Mouse (Mus musculus): Measurements from ENCODE around the gene Tssk6. TPM values are rescaled to one million over a fixed set of nuclear protein-coding genes. Genes with fewer than 3 reads are reported as not detected.

Tssk6 gene
- polyA plus RNA-seq (2016; fragmentation: Nextera tagmentation; extraction: Ambion mirVana): 5.1 and 5.3 TPM in 2 replicates

DNA sequence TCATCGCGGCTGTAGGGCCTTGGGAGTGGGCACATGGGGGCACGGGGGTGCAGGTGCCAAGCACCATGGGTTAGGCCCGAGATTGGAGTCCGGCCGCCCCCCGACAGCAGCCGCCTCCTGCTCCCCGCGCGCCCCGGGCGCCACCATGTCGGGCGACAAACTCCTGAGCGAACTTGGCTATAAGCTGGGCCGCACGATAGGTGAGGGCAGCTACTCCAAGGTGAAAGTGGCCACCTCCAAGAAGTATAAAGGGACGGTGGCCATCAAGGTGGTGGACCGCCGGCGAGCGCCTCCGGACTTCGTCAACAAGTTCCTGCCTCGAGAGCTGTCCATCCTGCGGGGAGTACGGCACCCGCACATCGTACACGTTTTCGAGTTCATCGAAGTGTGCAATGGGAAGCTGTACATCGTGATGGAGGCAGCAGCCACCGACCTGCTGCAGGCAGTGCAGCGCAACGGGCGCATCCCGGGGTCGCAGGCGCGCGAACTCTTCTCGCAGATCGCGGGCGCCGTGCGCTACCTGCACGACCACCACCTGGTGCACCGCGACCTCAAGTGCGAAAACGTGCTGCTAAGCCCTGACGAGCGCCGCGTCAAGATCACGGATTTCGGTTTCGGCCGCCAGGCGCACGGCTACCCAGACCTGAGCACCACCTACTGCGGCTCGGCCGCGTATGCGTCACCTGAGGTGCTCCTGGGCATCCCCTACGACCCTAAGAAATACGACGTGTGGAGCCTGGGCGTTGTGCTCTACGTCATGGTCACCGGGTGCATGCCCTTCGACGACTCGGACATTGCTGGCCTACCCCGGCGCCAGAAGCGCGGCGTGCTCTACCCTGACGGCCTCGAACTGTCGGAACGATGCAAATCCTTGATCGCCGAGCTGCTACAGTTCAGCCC lies at the start of gene Tssk6, which contains the start of the genes Ndufa13 and Yjefn3:
Tssk6 (plus strand) TSS at position 22 of the 900 bp plus-strand sequence.
Ndufa13 (minus strand) TSS at position 396 of the 900 bp plus-strand sequence.
Yjefn3 (minus strand) TSS at position 550 of the 900 bp plus-strand sequence.
- Histone ChIP-seq H3K27me3 (ENCODE audit: poor library complexity, severe bottlenecking) (no peaks in the 10 kb centered on the region), H3K4me1 (peaks cover 65% of the 10 kb centered on the region), H3K36me3 (replicated peaks) (peaks cover 31% of the 10 kb centered on the region), H3K27ac (peak within 1 kb of the TSS; percentile 97), H3K9me3 (no peaks in the 10 kb centered on the region), H3K4me3 (peak within 1 kb of the TSS; percentile 81)
- 6% methylated on average over 89 of the region's 89 CpGs for WGBS
- DNase-seq (ENCODE audit: extremely low spot score, low spot score): no peak

DNA sequence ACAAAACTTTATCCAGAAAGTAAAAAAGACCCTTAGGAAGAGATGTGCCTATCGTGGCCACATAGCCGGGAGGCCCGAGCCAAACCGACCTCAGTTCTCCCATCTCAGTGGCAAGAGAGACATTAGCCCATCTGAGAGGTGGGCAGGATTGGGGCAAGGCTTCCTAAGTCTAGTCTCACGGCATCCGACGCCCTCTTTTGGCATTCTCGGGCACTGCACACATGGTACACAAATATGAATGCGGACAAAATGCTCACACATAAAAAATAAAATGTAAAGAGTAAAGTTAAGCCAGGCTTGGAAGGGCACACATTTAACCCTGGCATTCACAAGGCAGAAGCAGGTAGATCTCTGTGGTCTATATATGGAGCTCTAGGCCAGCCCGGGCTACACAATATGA lies 48.1 kb upstream of the Tssk6 start:
- 92% methylated on average over 10 of the region's 10 CpGs for WGBS
- DNase-seq (ENCODE audit: extremely low spot score, low spot score): no peak
- Histone ChIP-seq H3K36me3 (replicated peaks) (peaks cover 43% of the 10 kb centered on the region), H3K4me3 (no peak overlapping the region), H3K4me1 (no peaks in the 10 kb centered on the region), H3K27me3 (ENCODE audit: poor library complexity, severe bottlenecking) (no peaks in the 10 kb centered on the region), H3K9me3 (no peaks in the 10 kb centered on the region; the same call in 1 of the 2 replicates), H3K27ac (no peak overlapping the region)

- H3K36me3 ChIP-seq (replicated peaks): peaks cover 61% of the 10 kb centered on the region
Measured at GRCm38 (mm10) chr8:69860807-69861206, 41.2 kb upstream of the Tssk6 start.

GRCm38 (mm10) chr8:69861251-69861650 lies 40.7 kb upstream of the Tssk6 start:
- H3K27ac ChIP-seq: no peak overlapping the region
- H3K4me1 ChIP-seq: no peaks in the 10 kb centered on the region
- DNase-seq (ENCODE audit: extremely low spot score, low spot score): no peak
- no peaks in the 10 kb centered on the region for H3K9me3 ChIP-seq
- no peaks in the 10 kb centered on the region for H3K27me3 ChIP-seq (ENCODE audit: poor library complexity, severe bottlenecking)
- H3K36me3 ChIP-seq (replicated peaks): peaks cover 61% of the 10 kb centered on the region
- WGBS: 78% methylated on average over 2 of the region's 2 CpGs
- no peak overlapping the region for H3K4me3 ChIP-seq

More at GRCm38 (mm10) chr8:69860807-69861206, 41.2 kb upstream of the Tssk6 start:
- 56% methylated on average over 4 of the region's 4 CpGs for WGBS
- Histone ChIP-seq H3K4me3 (no peak overlapping the region), H3K27me3 (ENCODE audit: poor library complexity, severe bottlenecking) (no peaks in the 10 kb centered on the region), H3K27ac (no peak overlapping the region), H3K9me3 (no peaks in the 10 kb centered on the region), H3K4me1 (no peaks in the 10 kb centered on the region)
- DNase-seq (ENCODE audit: extremely low spot score, low spot score): no peak

DNA sequence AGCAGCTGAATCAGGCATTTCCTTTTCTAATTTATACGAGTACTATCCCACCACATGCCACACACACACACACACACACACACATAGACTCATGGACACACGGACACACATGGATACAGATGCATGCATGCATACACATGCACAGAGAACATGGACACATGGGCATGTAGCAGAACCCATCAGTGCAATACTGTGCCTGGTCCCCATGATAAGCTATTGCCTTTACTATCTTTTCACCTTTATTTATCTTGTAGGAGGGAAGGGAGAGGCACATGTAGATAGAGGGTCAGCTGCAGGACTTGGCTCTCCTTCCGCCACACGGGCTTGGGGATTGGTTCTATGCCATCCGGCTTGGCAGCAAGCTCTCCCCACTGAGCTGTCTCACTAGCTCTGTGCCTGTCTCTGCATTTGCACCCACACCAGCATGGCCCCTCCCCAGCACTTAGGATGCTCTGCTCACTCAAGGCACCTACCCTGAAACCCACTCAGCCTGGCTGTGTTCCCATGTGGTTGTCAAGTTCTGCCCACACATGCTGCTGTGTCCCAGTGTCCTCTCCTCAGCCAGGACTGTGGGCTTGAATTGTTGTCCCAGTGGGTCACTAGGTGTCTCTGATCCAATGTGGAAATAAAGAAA lies 38.5 kb upstream of the Tssk6 start:
- WGBS: 90% methylated on average over 5 of the region's 5 CpGs
- Histone ChIP-seq H3K4me1 (no peaks in the 10 kb centered on the region), H3K36me3 (replicated peaks) (peaks cover 62% of the 10 kb centered on the region), H3K9me3 (no peaks in the 10 kb centered on the region), H3K27me3 (ENCODE audit: poor library complexity, severe bottlenecking) (no peaks in the 10 kb centered on the region), H3K27ac (no peak overlapping the region), H3K4me3 (no peak overlapping the region)
- no peak for DNase-seq (ENCODE audit: extremely low spot score, low spot score)

- no peaks in the 10 kb centered on the region for H3K9me3 ChIP-seq
- no peak overlapping the region for H3K4me3 ChIP-seq
- WGBS: 79% methylated on average over 5 of the region's 5 CpGs
- no peaks in the 10 kb centered on the region for H3K4me1 ChIP-seq
- H3K36me3 ChIP-seq (replicated peaks): peaks cover 55% of the 10 kb centered on the region
- H3K27me3 ChIP-seq (ENCODE audit: poor library complexity, severe bottlenecking): no peaks in the 10 kb centered on the region
- H3K27ac ChIP-seq: no peak overlapping the region
- no peak for DNase-seq (ENCODE audit: extremely low spot score, low spot score)
Measured at GRCm38 (mm10) chr8:69864180-69864579, 37.8 kb upstream of the Tssk6 start.

DNA sequence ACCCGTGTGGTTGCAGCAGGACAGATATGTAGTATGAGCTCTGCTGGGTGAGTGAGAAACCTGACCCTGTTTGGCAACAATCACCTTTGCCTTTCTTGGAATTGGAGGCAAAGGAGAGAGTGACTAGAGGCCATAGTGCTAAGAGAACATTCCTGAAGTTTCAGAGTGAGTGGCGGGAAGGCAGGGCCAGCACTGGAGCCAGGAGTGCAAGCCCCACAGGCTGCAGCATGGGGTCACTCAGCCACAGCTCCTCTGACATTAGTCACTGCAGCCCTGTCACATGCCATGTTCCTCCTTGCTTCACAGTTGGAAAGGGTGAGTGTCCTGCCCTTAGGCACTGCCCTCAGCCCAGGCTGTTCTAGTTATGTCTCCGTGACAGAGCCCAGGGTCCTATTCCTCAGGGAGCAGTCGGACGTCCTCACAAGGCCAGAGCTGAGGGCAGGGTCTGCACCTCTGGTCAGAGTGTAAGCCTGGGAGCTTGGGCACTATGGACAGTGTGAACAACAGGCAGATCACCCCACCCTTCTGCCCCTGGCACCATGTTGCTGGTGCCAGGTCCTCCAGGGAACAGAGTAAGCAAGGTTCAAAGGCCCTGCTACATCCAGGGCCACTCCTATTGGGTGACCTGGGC lies 34.2 kb upstream of the Tssk6 start:
- Histone ChIP-seq H3K36me3 (replicated peaks) (peaks cover 50% of the 10 kb centered on the region), H3K27ac (no peak overlapping the region), H3K4me1 (no peaks in the 10 kb centered on the region), H3K27me3 (ENCODE audit: poor library complexity, severe bottlenecking) (no peaks in the 10 kb centered on the region), H3K4me3 (no peak overlapping the region), H3K9me3 (no peaks in the 10 kb centered on the region)
- 77% methylated on average over 5 of the region's 5 CpGs for WGBS
- no peak for DNase-seq (ENCODE audit: extremely low spot score, low spot score)

DNA sequence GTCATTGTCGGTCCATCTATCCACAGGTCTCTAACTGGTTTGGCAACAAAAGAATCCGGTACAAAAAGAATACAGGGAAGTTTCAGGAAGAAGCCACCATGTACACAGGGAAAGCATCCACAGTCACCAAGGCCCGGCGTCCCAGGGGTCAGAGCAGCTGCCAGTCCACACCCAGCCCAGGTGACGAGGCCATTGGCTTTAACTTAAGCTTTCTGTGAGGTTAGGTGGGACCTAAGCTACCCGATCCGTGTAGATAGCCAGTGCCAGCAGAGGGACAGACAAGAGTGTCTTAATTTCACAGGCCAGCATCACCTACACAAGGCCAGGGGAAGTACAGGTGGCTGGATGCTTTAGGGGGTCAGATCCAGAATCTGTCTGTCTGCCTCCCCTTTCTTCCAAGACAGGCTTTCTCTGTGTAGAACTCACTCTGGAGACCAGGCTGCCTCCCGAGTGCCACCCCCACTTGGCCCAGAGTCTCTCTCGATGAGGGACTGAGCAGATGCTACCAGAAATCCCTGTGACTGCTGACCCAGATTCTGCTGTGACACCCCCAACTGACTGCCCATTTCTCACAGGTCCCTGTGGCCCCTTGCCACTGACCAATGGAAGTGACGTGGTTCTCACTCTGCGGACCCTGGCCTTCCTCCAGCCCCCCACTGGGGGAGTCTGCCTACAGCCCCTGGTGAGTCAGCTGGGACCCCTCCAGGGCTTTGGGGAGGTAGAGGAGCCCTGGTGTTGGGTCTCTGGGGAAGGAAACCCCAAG lies 31.8 kb upstream of the Tssk6 start:
- Histone ChIP-seq H3K27ac (no peak overlapping the region), H3K4me1 (peaks cover 5% of the 10 kb centered on the region; the same call in 1 of the 2 replicates), H3K9me3 (no peaks in the 10 kb centered on the region), H3K27me3 (ENCODE audit: poor library complexity, severe bottlenecking) (peaks cover 10% of the 10 kb centered on the region; the same call in 1 of the 2 replicates), H3K4me3 (no peak overlapping the region), H3K36me3 (replicated peaks) (peaks cover 39% of the 10 kb centered on the region)
- WGBS: 91% methylated on average over 11 of the region's 11 CpGs
- DNase-seq (ENCODE audit: extremely low spot score, low spot score): no peak

DNA sequence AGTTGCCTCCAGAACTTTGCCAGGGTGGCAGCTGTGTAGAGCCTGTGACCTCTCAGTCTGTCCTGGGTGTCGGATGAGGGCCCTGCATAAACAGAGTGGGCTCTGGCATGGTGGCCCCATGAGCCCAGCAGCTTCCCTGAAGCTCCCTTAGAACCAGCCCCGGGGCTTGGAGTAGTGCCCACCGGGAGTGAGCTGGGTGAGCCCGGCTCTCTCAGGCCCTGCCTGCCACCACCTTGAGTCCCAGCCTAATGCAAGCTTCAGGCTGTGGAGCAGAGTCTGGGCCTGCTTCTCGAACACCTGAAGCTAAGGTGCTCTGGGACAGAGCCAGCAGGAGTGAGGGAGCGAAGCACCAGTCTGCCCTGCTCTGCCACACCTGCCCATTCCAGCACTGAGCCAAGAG lies 31.1 kb upstream of the Tssk6 start:
- H3K9me3 ChIP-seq: no peaks in the 10 kb centered on the region
- H3K4me3 ChIP-seq: no peak overlapping the region
- no peak for DNase-seq (ENCODE audit: extremely low spot score, low spot score)
- peaks cover 5% of the 10 kb centered on the region; the same call in 1 of the 2 replicates for H3K4me1 ChIP-seq
- no peak overlapping the region for H3K27ac ChIP-seq
- WGBS: 93% methylated on average over 6 of the region's 6 CpGs
- peaks cover 36% of the 10 kb centered on the region for H3K36me3 ChIP-seq (replicated peaks)
- peaks cover 16% of the 10 kb centered on the region; the same call in 1 of the 2 replicates for H3K27me3 ChIP-seq (ENCODE audit: poor library complexity, severe bottlenecking)

GRCm38 (mm10) chr8:69874155-69874554 lies 27.8 kb upstream of the Tssk6 start:
- H3K9me3 ChIP-seq: no peaks in the 10 kb centered on the region
- peak; percentile 66 for DNase-seq (ENCODE audit: extremely low spot score, low spot score)
- H3K36me3 ChIP-seq (replicated peaks): peaks cover 32% of the 10 kb centered on the region
- peaks cover 9% of the 10 kb centered on the region; the same call in 1 of the 2 replicates for H3K4me1 ChIP-seq
- no peak overlapping the region for H3K27ac ChIP-seq
- no peak overlapping the region for H3K4me3 ChIP-seq
- peaks cover 48% of the 10 kb centered on the region for H3K27me3 ChIP-seq (ENCODE audit: poor library complexity, severe bottlenecking)
- whole genome bisulfite sequencing: 17% methylated on average over 9 of the region's 9 CpGs

- 88% methylated on average over 13 of the region's 13 CpGs for WGBS
- peaks cover 9% of the 10 kb centered on the region; the same call in 1 of the 2 replicates for H3K4me1 ChIP-seq
- no peaks in the 10 kb centered on the region for H3K9me3 ChIP-seq
- no peak overlapping the region for H3K27ac ChIP-seq
- H3K36me3 ChIP-seq (replicated peaks): peaks cover 32% of the 10 kb centered on the region
- no peak for DNase-seq (ENCODE audit: extremely low spot score, low spot score)
- H3K4me3 ChIP-seq: no peak overlapping the region
- H3K27me3 ChIP-seq (ENCODE audit: poor library complexity, severe bottlenecking): peaks cover 53% of the 10 kb centered on the region
Measured at GRCm38 (mm10) chr8:69874654-69875053, 27.3 kb upstream of the Tssk6 start.

GRCm38 (mm10) chr8:69876097-69876496 lies 25.9 kb upstream of the Tssk6 start:
- no peak for DNase-seq (ENCODE audit: extremely low spot score, low spot score)
- peaks cover 2% of the 10 kb centered on the region for H3K9me3 ChIP-seq
- 42% methylated on average over 10 of the region's 10 CpGs for WGBS
- H3K4me3 ChIP-seq: no peak overlapping the region
- peaks cover 68% of the 10 kb centered on the region for H3K27me3 ChIP-seq (ENCODE audit: poor library complexity, severe bottlenecking)
- peaks cover 13% of the 10 kb centered on the region for H3K4me1 ChIP-seq
- H3K36me3 ChIP-seq (replicated peaks): peaks cover 20% of the 10 kb centered on the region
- no peak overlapping the region for H3K27ac ChIP-seq

Data from forebrain, embryonic 10.5 days (tissue).